Comparison of ENCODE assay signal across 22 mouse cellular contexts in genomic region chr12:8181744-8182143, GRCm38 (mm10). TPM values are rescaled to one million over a fixed set of nuclear protein-coding genes. Genes with fewer than 3 reads are reported as not detected.
DNase-seq lines count a peak whose midpoint lies in the region; ATAC-seq and TF ChIP-seq lines count a peak whose summit lies in the region.
"Had no signal": no experiment of that assay in that cellular context is flagged by ENCODE, and none has a peak within 500 bp of the region (broad histone marks: within the 10 kb centered on the region; RNA-seq: fewer than 3 reads in every experiment).

No protein-coding gene starts in this region.

- H3K4me1 ChIP-seq in lung, postnatal 0 days (ENCODE audit: insufficient read depth, low read depth, low read length) = no peaks in the 10 kb centered on the region
- no peaks in the 10 kb centered on the region for H3K4me1 ChIP-seq in liver, embryonic 12.5 days
- no peaks in the 10 kb centered on the region for H3K4me1 ChIP-seq in heart, adult 2 months (ENCODE audit: control insufficient read depth, insufficient read depth, low read length)
- H3K4me1 ChIP-seq: embryonic facial prominence, embryonic 13.5 days; forebrain, embryonic 10.5 days; hindbrain, embryonic 12.5 days had no signal

- intact Hi-C loops in heart, adult 2 months (cut with DNase I) = no loop called here

- H3K4me2 ChIP-seq in lung, postnatal 0 days (replicated peaks; ENCODE audit: low read depth, low read length) = no peak overlapping the region
- peak overlapping the region; percentile 39 for H3K4me2 ChIP-seq in myocyte (ENCODE audit: low read depth)
- no peak overlapping the region for H3K4me2 ChIP-seq in liver, embryonic 12.5 days
- H3K4me2 ChIP-seq: embryonic facial prominence, embryonic 13.5 days; heart, embryonic 13.5 days; hindbrain, embryonic 12.5 days had no signal

- no peak for TF ChIP-seq EP300 in lung, postnatal 0 days (IDR thresholded peaks at IDR 0.05)
- TF ChIP-seq EP300 in heart, adult 2 months (IDR thresholded peaks at IDR 0.05; ENCODE audit: insufficient read depth, low read depth, low read length) = no peak

- H3ac ChIP-seq in myocyte (ENCODE audit: control insufficient read depth, insufficient read length) = no peak overlapping the region

- no peaks in the 10 kb centered on the region for H3K9me3 ChIP-seq in lung, postnatal 0 days (ENCODE audit: low read length)
- no peaks in the 10 kb centered on the region for H3K9me3 ChIP-seq in liver, embryonic 12.5 days (replicated peaks)
- H3K9me3 ChIP-seq: embryonic facial prominence, embryonic 13.5 days; forebrain, embryonic 10.5 days; heart, embryonic 13.5 days; hindbrain, embryonic 12.5 days had no signal

- no peak for TF ChIP-seq CTCF in lung, postnatal 0 days (IDR thresholded peaks at IDR 0.05)
- TF ChIP-seq CTCF in heart, adult 2 months (IDR thresholded peaks at IDR 0.05) = no peak

- H3K27me3 ChIP-seq in lung, postnatal 0 days (replicated peaks; ENCODE audit: insufficient read depth, low read length) = no peaks in the 10 kb centered on the region
- H3K27me3 ChIP-seq in myocyte (ENCODE audit: control insufficient read depth, insufficient read depth, insufficient read length) = no peaks in the 10 kb centered on the region
- H3K27me3 ChIP-seq in liver, embryonic 12.5 days (replicated peaks) = no peaks in the 10 kb centered on the region
- no peaks in the 10 kb centered on the region for H3K27me3 ChIP-seq in heart, adult 2 months (ENCODE audit: control insufficient read depth, insufficient read depth, low read length)
- H3K27me3 ChIP-seq: CH12.LX; embryonic facial prominence, embryonic 13.5 days; heart, embryonic 13.5 days; hindbrain, embryonic 12.5 days had no signal

- H3K27ac ChIP-seq in lung, postnatal 0 days (ENCODE audit: low read length) = no peak overlapping the region
- H3K27ac ChIP-seq in liver, embryonic 12.5 days = no peak overlapping the region
- H3K27ac ChIP-seq in heart, adult 2 months = no peak overlapping the region
- H3K27ac ChIP-seq: embryonic facial prominence, embryonic 13.5 days; forebrain, embryonic 10.5 days; gastrocnemius, adult 2 months; heart, embryonic 13.5 days; hindbrain, embryonic 12.5 days had no signal

- no peak overlapping the region for H3K9ac ChIP-seq in lung, postnatal 0 days (replicated peaks; ENCODE audit: low read depth)
- H3K9ac ChIP-seq in liver, embryonic 12.5 days = no peak overlapping the region
- no peak overlapping the region for H3K9ac ChIP-seq in heart, adult 2 months (ENCODE audit: low read depth, low read length)
- H3K9ac ChIP-seq: embryonic facial prominence, embryonic 13.5 days; heart, embryonic 13.5 days; hindbrain, embryonic 12.5 days had no signal

- no peak overlapping the region for H3K4me3 ChIP-seq in lung, postnatal 0 days (ENCODE audit: low read depth, low read length)
- no peak overlapping the region for H3K4me3 ChIP-seq in myocyte
- H3K4me3 ChIP-seq in liver, embryonic 12.5 days = no peak overlapping the region
- no peak overlapping the region for H3K4me3 ChIP-seq in heart, adult 2 months
- H3K4me3 ChIP-seq: embryonic facial prominence, embryonic 13.5 days; forebrain, embryonic 10.5 days; gastrocnemius, adult 2 months; heart, embryonic 13.5 days; hindbrain, embryonic 12.5 days had no signal

- no peak for TF ChIP-seq POLR2A in myocyte (IDR thresholded peaks at IDR 0.05; ENCODE audit: insufficient read length, low read depth)
- TF ChIP-seq POLR2A in heart, adult 2 months (IDR thresholded peaks at IDR 0.05; ENCODE audit: insufficient read depth, low read depth, low read length) = no peak

- DNase-seq in lung, postnatal 0 days (ENCODE audit: low spot score) = peak; percentile 1
- no peak for DNase-seq in lung, postnatal 25 days (ENCODE audit: low spot score)
- peak; percentile 59 for DNase-seq in NIH3T3 (ENCODE audit: low read depth)
- DNase-seq in heart, adult 2 months = no peak
- no peak for DNase-seq in adrenal gland, postnatal 10 days
- DNase-seq: adrenal gland, postnatal 14 days; cerebellum, adult 18-20 months; cerebellum, adult 9-11 months; cerebellum, postnatal 36 days; gastrocnemius, adult 2 months; gastrocnemius, postnatal 25 days; heart, postnatal 36 days had no signal

- ATAC-seq in lung, postnatal 0 days = no peak
- no peak for ATAC-seq in liver, embryonic 12.5 days
- ATAC-seq: forebrain, embryonic 14.5 days; hindbrain, embryonic 16.5 days; inflammation-experienced regulatory T-cells, adult 6 months had no signal

- H3K36me3 ChIP-seq in lung, postnatal 0 days (ENCODE audit: insufficient read depth, low read length) = no peaks in the 10 kb centered on the region
- no peaks in the 10 kb centered on the region for H3K36me3 ChIP-seq in myocyte (ENCODE audit: control insufficient read depth, insufficient read depth)
- H3K36me3 ChIP-seq in liver, embryonic 12.5 days = no peaks in the 10 kb centered on the region
- no peaks in the 10 kb centered on the region for H3K36me3 ChIP-seq in heart, adult 2 months (ENCODE audit: control insufficient read depth, insufficient read depth, low read length)
- H3K36me3 ChIP-seq: embryonic facial prominence, embryonic 13.5 days; forebrain, embryonic 10.5 days; heart, embryonic 13.5 days; hindbrain, embryonic 12.5 days had no signal

- no peaks in the 10 kb centered on the region for H3K79me2 ChIP-seq in myocyte (ENCODE audit: control insufficient read depth, insufficient read depth)
- no peaks in the 10 kb centered on the region for H3K79me2 ChIP-seq in heart, adult 2 months (replicated peaks; ENCODE audit: control insufficient read depth, insufficient read depth, low read length)

TF ChIP-seq in myocyte, 11 proteins besides CTCF, POLR2A, EP300 and RAD21:
- TF ChIP-seq TCF3 (IDR thresholded peaks at IDR 0.05; ENCODE audit: insufficient read length, low read depth) = no peak
- TF ChIP-seq CEBPB (IDR thresholded peaks at IDR 0.05; ENCODE audit: insufficient read depth, poor library complexity, severe bottlenecking) = peak; percentile 86
TF ChIP-seq in myocyte: peak in this region for 1.

RNA-seq across cellular contexts. Expression of gene Ldah, which starts 26.2 kb away (rescaled TPM):
- 45.5 and 50.3 TPM in 2 replicates for polyA plus RNA-seq in lung, postnatal 0 days (2015; fragmentation: Nextera tagmentation; extraction: Ambion mirVana)
- 35.0 TPM for polyA plus RNA-seq in myocyte (2012; fragmentation: generic; extraction: Trizol)
- polyA plus RNA-seq in liver, embryonic 12.5 days (2016; fragmentation: Nextera tagmentation; extraction: Ambion mirVana) = 36.6 and 42.8 TPM in 2 replicates
- total RNA-seq in heart, adult 2 months (2021) = 10 to 100 TPM; 25.1 to 31.0 TPM
- 26.1 and 54.6 TPM in 2 replicates for polyA plus RNA-seq in heart, adult 2 months (2012; rRNA removed)
- total RNA-seq in adrenal gland, postnatal 10 days (2021) = 10 to 100 TPM; 38.2 to 47.9 TPM

Comparison
In these comparisons a context has a peak if more than half of its experiments do, and no peak if none do; other contexts are left out.
1. DNase-seq: peak in lung, postnatal 0 days (single experiment) and NIH3T3 (single experiment); none in lung, postnatal 25 days (single experiment), heart, adult 2 months (0 of 2) and adrenal gland, postnatal 10 days (single experiment).